Mouse (Mus musculus) testis, adult 2 months (tissue): ENCODE measurements around the gene Dot1l.

Experiments
- CTCF ChIP-seq: fragments of 200-500 bp; IDR thresholded peaks from 2 replicates; pipeline ENCODE4 v1.5.1; 2012; ENCODE audit warnings: low read depth, mild to moderate bottlenecking, inconsistent platforms, low read length, moderate library complexity; ENCODE audit not compliant: control insufficient read depth, insufficient read depth, insufficient replicate concordance
- POLR2A ChIP-seq: fragments of 200-500 bp; IDR thresholded peaks from 2 replicates; pipeline ENCODE4 v1.6.1; 2012; ENCODE audit warnings: low read depth, mild to moderate bottlenecking, inconsistent platforms, low read length, moderate library complexity; ENCODE audit not compliant: control insufficient read depth

GRCm38 (mm10) chr10:80766161-80766815 lies 11.3 kb downstream of the Dot1l start:
- no peak for TF ChIP-seq POLR2A
- no peak for TF ChIP-seq CTCF
